Mouse (Mus musculus) erythroblast, embryonic 14.5 days (primary cell): ENCODE data around the gene Inpp4a. TPM values are rescaled to one million over a fixed set of nuclear protein-coding genes. Genes with fewer than 3 reads are reported as not detected.

Experiments used
- H3K27me3 ChIP-seq: 2 replicates; pipeline ENCODE4 v1.6.1; 2012; ENCODE audit warnings: inconsistent platforms; ENCODE audit not compliant: control insufficient read depth
- H3K36me3 ChIP-seq: 2 replicates; pipeline ENCODE4 v1.6.1; 2012; ENCODE audit warnings: mild to moderate bottlenecking, inconsistent platforms; ENCODE audit not compliant: control insufficient read depth
- H3K4me1 ChIP-seq: 2 replicates; pipeline ENCODE4 v1.6.1; 2012; ENCODE audit warnings: inconsistent platforms; ENCODE audit not compliant: control insufficient read depth
- H3K4me3 ChIP-seq: replicated peaks from 2 replicates; pipeline ENCODE3; 2012; ENCODE audit warnings: moderate library complexity, mild to moderate bottlenecking, inconsistent platforms
- H3K9me3 ChIP-seq: 2 replicates; pipeline ENCODE4 v1.6.1; 2012; ENCODE audit warnings: low read length, inconsistent platforms, mixed read lengths; ENCODE audit not compliant: control insufficient read depth
- GATA1 ChIP-seq: IDR thresholded peaks from 2 replicates; pipeline ENCODE4 v1.6.1; 2012; ENCODE audit warnings: low read length, inconsistent platforms, mixed read lengths
- TAL1 ChIP-seq: IDR thresholded peaks from 3 replicates; pipeline ENCODE4 v1.6.1; 2012; ENCODE audit warnings: low read length, inconsistent platforms, mixed read lengths
- polyA plus RNA-seq: library from polyadenylated mRNA; stranded (reverse); fragments of >175 nt; gene quantifications from 2 replicates; pipeline ENCODE4 v1.2.3, GENCODE M21; 2012

Inpp4a gene
- polyA plus RNA-seq, 1 experiment, result 0.02 TPM

DNA sequence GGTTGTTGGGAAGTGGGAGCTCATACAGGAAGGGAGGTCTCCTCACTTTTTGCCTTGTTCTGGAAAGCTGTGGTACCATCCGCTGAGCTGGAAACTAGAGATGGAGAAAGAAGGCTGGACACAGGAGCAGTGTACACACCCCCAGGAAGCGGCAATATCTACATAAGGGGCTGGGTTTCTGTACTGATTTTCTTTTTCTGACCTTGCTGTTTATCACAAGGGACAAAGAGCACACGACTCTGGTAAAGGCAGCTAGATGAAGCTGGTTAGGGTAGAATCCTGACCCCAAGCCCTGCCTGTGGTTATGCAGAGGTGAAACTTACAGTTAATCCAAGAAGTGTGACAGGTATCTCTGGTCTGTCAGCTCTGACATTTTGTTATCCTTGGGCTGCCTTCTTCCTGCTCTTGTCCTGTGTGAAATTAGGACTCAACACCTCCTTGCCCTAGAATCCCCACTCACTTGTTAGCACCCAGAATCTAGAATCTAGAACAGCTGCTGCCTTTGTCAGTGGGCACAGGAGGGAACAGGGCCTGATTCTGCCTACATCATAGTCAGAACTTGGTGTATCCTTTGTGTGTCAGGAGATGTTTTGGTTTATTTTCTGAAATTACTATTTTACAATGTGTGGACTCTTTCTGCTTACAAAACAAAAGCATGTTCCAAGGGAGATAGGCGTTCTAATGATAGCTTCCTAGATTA lies 34.2 kb downstream of the Inpp4a start:
- H3K27me3 ChIP-seq, result no peaks in the 10 kb centered on the region
- no peaks in the 10 kb centered on the region for H3K36me3 ChIP-seq
- H3K4me1 ChIP-seq, result no peaks in the 10 kb centered on the region
- H3K9me3 ChIP-seq, result 0 out of 2 replicates have a peak, but pooled peaks cover 2% of the 10 kb centered on the region
- H3K4me3 ChIP-seq, result no peak overlapping the region
- TF ChIP-seq GATA1 (no peak), TAL1 (no peak)

DNA sequence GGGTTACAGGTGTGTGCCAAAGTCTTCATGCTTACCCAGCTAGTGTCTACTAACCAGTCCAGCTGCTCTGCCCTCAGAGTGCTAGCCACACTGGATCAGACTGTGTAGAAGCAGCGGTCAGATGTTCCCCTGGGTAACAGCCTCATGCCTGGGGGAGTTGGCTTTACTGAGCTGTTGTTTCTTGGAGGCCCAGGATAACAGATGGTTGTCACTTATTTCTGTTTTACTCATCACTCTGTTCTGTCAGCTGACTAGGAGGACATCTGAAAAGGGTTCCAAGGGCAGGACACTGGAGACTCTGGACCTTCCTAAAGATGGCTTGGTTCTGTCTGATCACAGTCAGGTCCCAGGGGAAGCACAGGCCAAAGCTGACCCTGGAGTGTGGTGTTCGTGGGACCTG lies 36.4 kb downstream of the Inpp4a start:
- no peak for TF ChIP-seq GATA1
- Histone ChIP-seq H3K27me3 (no peaks in the 10 kb centered on the region), H3K9me3 (no peaks in the 10 kb centered on the region), H3K4me3 (no peak overlapping the region), H3K4me1 (no peaks in the 10 kb centered on the region), H3K36me3 (no peaks in the 10 kb centered on the region)

DNA sequence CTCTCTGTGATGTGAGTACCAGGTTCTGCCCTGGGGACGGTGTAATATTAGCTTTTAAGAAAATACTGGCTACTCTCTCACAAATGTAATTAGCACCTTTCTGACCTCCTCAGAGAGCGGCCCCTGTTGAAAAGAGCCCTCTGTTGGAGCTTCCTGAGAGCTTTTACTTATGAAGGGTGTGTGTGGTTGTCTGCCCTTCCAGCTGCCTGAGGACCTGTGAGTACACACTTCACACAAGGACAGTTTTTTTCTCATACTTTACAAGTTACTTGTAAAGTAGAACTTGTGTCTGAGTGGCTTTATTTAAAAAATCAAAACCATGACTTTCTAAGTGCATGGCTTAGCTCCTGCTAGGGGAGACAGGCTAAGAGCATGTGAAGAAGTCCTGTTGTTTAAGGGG lies 37.1 kb downstream of the Inpp4a start:
- TF ChIP-seq TAL1 (no peak), GATA1 (no peak)
- no peaks in the 10 kb centered on the region for H3K36me3 ChIP-seq
- H3K4me1 ChIP-seq, result no peaks in the 10 kb centered on the region
- no peaks in the 10 kb centered on the region for H3K9me3 ChIP-seq
- no peak overlapping the region for H3K4me3 ChIP-seq
- no peaks in the 10 kb centered on the region for H3K27me3 ChIP-seq

DNA sequence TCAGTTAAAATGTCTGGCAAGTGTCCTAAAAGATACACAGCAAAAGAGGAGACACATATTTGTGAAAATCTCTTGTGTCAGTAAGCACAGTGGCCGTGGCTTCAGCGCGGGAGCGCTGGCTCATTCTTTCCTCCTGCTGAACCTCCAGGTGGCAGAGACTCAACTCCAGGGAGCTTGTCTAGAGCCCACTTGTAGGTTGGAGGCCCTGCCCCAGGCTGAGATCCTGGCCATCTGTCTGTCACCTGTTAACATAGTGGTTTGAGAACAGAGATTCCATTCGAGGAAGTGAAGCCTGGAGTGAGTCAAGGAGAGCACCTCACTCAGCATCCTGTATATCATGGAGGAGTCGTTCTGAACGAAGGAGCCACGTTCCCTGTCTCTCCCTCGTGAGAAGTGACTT lies 37.6 kb downstream of the Inpp4a start:
- Histone ChIP-seq H3K4me1 (no peaks in the 10 kb centered on the region), H3K27me3 (no peaks in the 10 kb centered on the region), H3K4me3 (no peak overlapping the region), H3K36me3 (no peaks in the 10 kb centered on the region), H3K9me3 (no peaks in the 10 kb centered on the region)
- TF ChIP-seq TAL1 (no peak), GATA1 (no peak)

DNA sequence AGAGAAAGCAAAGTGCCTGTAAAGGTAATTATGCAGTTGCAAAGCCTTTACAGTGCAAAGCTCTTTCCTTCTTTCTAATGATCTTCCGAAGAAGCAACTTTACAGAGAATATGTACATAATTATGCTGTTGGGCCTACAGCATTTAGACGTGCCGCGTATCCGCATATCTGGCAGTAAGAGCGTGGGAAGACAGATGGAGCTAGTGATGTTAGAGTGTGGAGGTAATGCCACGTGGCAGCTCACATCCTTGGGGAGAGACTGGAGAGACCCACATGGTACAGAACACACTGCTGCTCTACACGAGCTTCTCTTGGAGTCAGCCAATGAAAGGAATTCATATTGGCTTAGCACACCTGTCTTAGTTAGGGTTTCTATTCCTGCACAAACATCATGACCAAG lies 39.5 kb downstream of the Inpp4a start:
- Histone ChIP-seq H3K4me1 (no peaks in the 10 kb centered on the region), H3K4me3 (no peak overlapping the region), H3K27me3 (no peaks in the 10 kb centered on the region), H3K9me3 (no peaks in the 10 kb centered on the region), H3K36me3 (no peaks in the 10 kb centered on the region)
- TF ChIP-seq TAL1, result no peak
- TF ChIP-seq GATA1, result no peak

DNA sequence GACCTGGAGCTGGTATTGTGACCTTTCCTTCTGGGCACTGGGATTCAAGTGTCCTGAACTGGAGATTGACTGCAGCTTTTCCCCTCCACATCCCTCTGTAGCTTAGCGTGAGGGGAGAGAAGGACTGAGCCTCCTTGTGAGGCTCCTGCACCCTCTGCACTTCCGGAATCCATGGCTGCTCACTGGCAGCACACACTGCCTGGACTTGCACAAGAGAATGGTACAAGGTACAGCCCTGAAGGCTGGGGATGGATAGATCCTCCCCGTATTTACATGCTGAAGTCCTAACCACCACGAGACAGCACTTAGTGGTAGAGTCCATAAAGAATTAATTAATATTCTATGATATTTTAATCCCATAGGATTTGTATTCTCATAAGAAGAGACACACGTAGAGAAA lies 41.7 kb downstream of the Inpp4a start:
- H3K9me3 ChIP-seq, result no peaks in the 10 kb centered on the region
- H3K27me3 ChIP-seq, result no peaks in the 10 kb centered on the region
- no peak overlapping the region for H3K4me3 ChIP-seq
- no peak for TF ChIP-seq TAL1
- no peak for TF ChIP-seq GATA1
- H3K4me1 ChIP-seq, result no peaks in the 10 kb centered on the region
- H3K36me3 ChIP-seq, result no peaks in the 10 kb centered on the region

DNA sequence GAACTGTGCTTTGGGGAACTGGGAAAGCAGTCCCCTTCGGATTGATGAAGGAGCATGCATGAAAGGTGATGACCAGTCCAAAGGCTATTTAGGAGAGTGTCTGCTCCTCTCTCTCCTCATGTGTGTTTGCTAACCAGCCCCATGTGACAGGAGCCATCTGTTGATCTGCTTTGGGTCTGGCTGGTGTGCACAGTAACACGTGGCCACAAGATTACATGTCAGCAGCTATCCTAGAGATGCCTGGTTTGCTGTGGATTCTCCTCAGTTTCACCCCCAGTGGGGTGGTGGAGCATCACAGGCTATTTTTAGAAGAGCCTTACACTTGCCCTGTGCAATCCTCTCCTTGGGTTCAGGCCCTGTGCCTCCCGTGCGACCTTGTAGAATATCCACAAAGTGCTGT lies 42.2 kb downstream of the Inpp4a start:
- TF ChIP-seq GATA1, result no peak
- TF ChIP-seq TAL1, result no peak
- H3K27me3 ChIP-seq, result no peaks in the 10 kb centered on the region

DNA sequence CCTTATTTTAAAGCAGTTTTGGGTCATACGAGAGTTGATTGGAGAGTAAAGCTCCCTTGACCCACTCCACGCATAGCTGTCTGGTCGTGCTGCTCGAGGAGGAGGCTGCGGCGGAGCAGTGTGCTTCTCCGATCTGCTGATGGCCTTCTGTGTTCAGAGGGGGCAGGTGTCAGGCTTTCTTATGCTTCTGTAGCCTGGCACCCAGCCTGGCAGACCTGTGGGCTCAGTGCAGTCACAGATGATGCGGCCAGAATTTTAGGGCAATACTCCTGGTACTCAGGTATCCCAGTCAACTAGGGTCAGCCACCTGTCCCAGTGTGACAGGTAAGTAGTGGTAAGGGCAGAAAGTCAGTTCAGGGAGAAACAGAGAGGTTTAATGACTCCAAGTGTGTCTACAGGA lies 42.9 kb downstream of the Inpp4a start:
- Histone ChIP-seq H3K27me3 (no peaks in the 10 kb centered on the region), H3K4me3 (no peak overlapping the region), H3K4me1 (no peaks in the 10 kb centered on the region), H3K36me3 (no peaks in the 10 kb centered on the region), H3K9me3 (no peaks in the 10 kb centered on the region)
- TF ChIP-seq GATA1 (no peak), TAL1 (no peak)

More for the DNA sequence above, 42.2 kb downstream of the Inpp4a start:
- Histone ChIP-seq H3K4me1 (no peaks in the 10 kb centered on the region), H3K9me3 (no peaks in the 10 kb centered on the region), H3K36me3 (no peaks in the 10 kb centered on the region), H3K4me3 (no peak overlapping the region)

DNA sequence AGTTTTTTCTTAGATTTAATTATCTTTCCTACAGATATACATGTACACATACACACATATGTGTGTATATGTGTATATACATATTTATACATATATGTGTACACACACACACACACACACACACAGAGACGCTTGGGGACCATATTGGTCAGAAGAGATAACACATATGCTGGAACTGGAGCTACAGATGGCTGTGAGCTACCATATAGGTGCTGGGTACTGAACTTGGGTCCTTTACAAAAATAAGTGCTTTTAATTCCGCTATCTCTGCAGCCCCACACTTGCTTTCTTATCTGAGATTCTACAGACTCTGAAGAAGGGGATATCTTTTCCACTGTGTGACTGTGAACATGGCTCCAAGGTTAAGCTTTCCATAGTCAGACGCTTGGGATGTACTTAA lies 43.6 kb downstream of the Inpp4a start:
- Histone ChIP-seq H3K4me1 (no peaks in the 10 kb centered on the region), H3K9me3 (no peaks in the 10 kb centered on the region), H3K4me3 (no peak overlapping the region)

More for the DNA sequence above, 43.6 kb downstream of the Inpp4a start:
- Histone ChIP-seq H3K27me3 (no peaks in the 10 kb centered on the region), H3K36me3 (no peaks in the 10 kb centered on the region)
- TF ChIP-seq TAL1 (no peak), GATA1 (no peak)
